Mouse (Mus musculus) hindbrain, embryonic 13.5 days (tissue): ENCODE measurements around the gene Tspan32. TPM values are rescaled to one million over a fixed set of nuclear protein-coding genes. Genes with fewer than 3 reads are reported as not detected.
A peak's percentile ranks its signal among the peaks of the same experiment; 100 is the strongest.

Experiments used
- ATAC-seq: fragments of 200-750 bp; cut with Nextera tagmentation; 2 replicates; pipeline ENCODE4 v1.8.0; 2017; ENCODE audit warnings: moderate TSS enrichment; ENCODE audit not compliant: low FRiP score
- H3K27ac ChIP-seq: fragments of 300-500 bp; sonication (generic); 2 replicates; pipeline ENCODE4 v1.5.1; 2015; ENCODE audit warnings: inconsistent platforms, mild to moderate bottlenecking, moderate library complexity
- H3K27me3 ChIP-seq: fragments of 300-500 bp; sonication (generic); 2 replicates; pipeline ENCODE4 v1.6.1; 2015; ENCODE audit warnings: mild to moderate bottlenecking, inconsistent platforms
- H3K36me3 ChIP-seq: fragments of 300-500 bp; sonication (generic); 2 replicates; pipeline ENCODE4 v1.6.1; 2015; ENCODE audit warnings: mild to moderate bottlenecking, inconsistent platforms
- H3K4me1 ChIP-seq: fragments of 300-500 bp; sonication (generic); replicated peaks from 2 replicates; pipeline ENCODE4 v1.6.1; 2015; ENCODE audit warnings: inconsistent platforms
- H3K4me2 ChIP-seq: fragments of 300-500 bp; sonication (generic); 2 replicates; pipeline ENCODE4 v1.6.1; 2015; ENCODE audit warnings: inconsistent platforms, mild to moderate bottlenecking, moderate library complexity
- H3K4me3 ChIP-seq: fragments of 300-500 bp; sonication (generic); 2 replicates; pipeline ENCODE4 v1.5.1; 2015; ENCODE audit warnings: mild to moderate bottlenecking, inconsistent platforms
- H3K9ac ChIP-seq: fragments of 300-500 bp; sonication (generic); 2 replicates; pipeline ENCODE4 v1.6.1; 2015; ENCODE audit warnings: mild to moderate bottlenecking, inconsistent platforms
- H3K9me3 ChIP-seq: fragments of 300-500 bp; sonication (generic); 2 replicates; pipeline ENCODE4 v1.6.1; 2016; ENCODE audit warnings: inconsistent platforms
- WGBS: fragments of 180-500 bp; shearing (Covaris S2); methylation state at CpG from one replicate; pipeline ENCODE4 v1.1.7; 2015; 5-methylcytosine and 5-hydroxymethylcytosine counted together
- polyA plus RNA-seq: library from polyadenylated mRNA; unstranded; fragments of >200 nt; fragmentation: Nextera tagmentation; extraction: Ambion mirVana; gene quantifications from 2 replicates; pipeline ENCODE4 v1.2.1, GENCODE M21; 2015

The Tspan32 gene
- polyA plus RNA-seq, 1 experiment from 2014 or later = 1.2 TPM

GRCm38 (mm10) chr7:143009996-143010395 is 5.2 kb downstream of the Tspan32 start:
- H3K27me3 ChIP-seq = 0 out of 2 replicates have a peak, but pooled peaks cover 8% of the 10 kb centered on the region
- peaks cover 34% of the 10 kb centered on the region for H3K4me1 ChIP-seq
- ATAC-seq = no peak
- WGBS = 90% methylated on average over 4 of the region's 4 CpGs
- H3K9me3 ChIP-seq = no peaks in the 10 kb centered on the region
- H3K4me3 ChIP-seq = no peak overlapping the region
- no peak overlapping the region for H3K4me2 ChIP-seq
- H3K9ac ChIP-seq = no peak overlapping the region
- no peaks in the 10 kb centered on the region for H3K36me3 ChIP-seq
- peak overlapping the region; percentile 80; the same call in 1 of the 2 replicates for H3K27ac ChIP-seq

GRCm38 (mm10) chr7:143011226-143011625 is 6.4 kb downstream of the Tspan32 start:
- Histone ChIP-seq H3K9me3 (no peaks in the 10 kb centered on the region), H3K36me3 (no peaks in the 10 kb centered on the region), H3K4me2 (no peak overlapping the region), H3K4me3 (no peak overlapping the region), H3K27me3 (0 out of 2 replicates have a peak, but pooled peaks cover 4% of the 10 kb centered on the region), H3K9ac (no peak overlapping the region), H3K4me1 (peaks cover 46% of the 10 kb centered on the region), H3K27ac (no peak overlapping the region)
- 100% methylated on average over 1 of the region's 1 CpGs for WGBS
- ATAC-seq = no peak

GRCm38 (mm10) chr7:143012230-143012875 is 7.5 kb downstream of the Tspan32 start:
- 47% methylated on average over 5 of the region's 5 CpGs for WGBS

GRCm38 (mm10) chr7:143013420-143014178 is 8.8 kb downstream of the Tspan32 start:
- peaks cover 50% of the 10 kb centered on the region for H3K4me1 ChIP-seq
- no peak overlapping the region for H3K4me2 ChIP-seq
- H3K9ac ChIP-seq = no peak overlapping the region
- no peak overlapping the region for H3K4me3 ChIP-seq
- no peaks in the 10 kb centered on the region for H3K36me3 ChIP-seq
- peak overlapping the region; percentile 55 for H3K27ac ChIP-seq
- H3K9me3 ChIP-seq = no peaks in the 10 kb centered on the region
- WGBS = 68% methylated on average over 8 of the region's 8 CpGs
- H3K27me3 ChIP-seq = 0 out of 2 replicates have a peak, but pooled peaks cover 4% of the 10 kb centered on the region
- no peak for ATAC-seq

More at GRCm38 (mm10) chr7:143012230-143012875, 7.5 kb downstream of the Tspan32 start:
- Histone ChIP-seq H3K4me3 (no peak overlapping the region), H3K27ac (peak overlapping the region; percentile 64), H3K36me3 (no peaks in the 10 kb centered on the region), H3K27me3 (0 out of 2 replicates have a peak, but pooled peaks cover 4% of the 10 kb centered on the region), H3K4me2 (no peak overlapping the region), H3K9ac (no peak overlapping the region), H3K9me3 (no peaks in the 10 kb centered on the region), H3K4me1 (peaks cover 56% of the 10 kb centered on the region)
- 0 out of 2 replicates have a peak, but pooled peaks have one; percentile 7 for ATAC-seq

GRCm38 (mm10) chr7:143014862-143015659 is 10.2 kb downstream of the Tspan32 start:
- WGBS = 87% methylated on average over 7 of the region's 7 CpGs
- ATAC-seq = no peak
- H3K4me1 ChIP-seq = peaks cover 43% of the 10 kb centered on the region
- no peaks in the 10 kb centered on the region for H3K9me3 ChIP-seq
- no peak overlapping the region for H3K4me3 ChIP-seq
- no peak overlapping the region for H3K27ac ChIP-seq
- no peak overlapping the region for H3K4me2 ChIP-seq
- no peaks in the 10 kb centered on the region for H3K36me3 ChIP-seq
- H3K9ac ChIP-seq = no peak overlapping the region
- 0 out of 2 replicates have a peak, but pooled peaks cover 1% of the 10 kb centered on the region for H3K27me3 ChIP-seq

DNA sequence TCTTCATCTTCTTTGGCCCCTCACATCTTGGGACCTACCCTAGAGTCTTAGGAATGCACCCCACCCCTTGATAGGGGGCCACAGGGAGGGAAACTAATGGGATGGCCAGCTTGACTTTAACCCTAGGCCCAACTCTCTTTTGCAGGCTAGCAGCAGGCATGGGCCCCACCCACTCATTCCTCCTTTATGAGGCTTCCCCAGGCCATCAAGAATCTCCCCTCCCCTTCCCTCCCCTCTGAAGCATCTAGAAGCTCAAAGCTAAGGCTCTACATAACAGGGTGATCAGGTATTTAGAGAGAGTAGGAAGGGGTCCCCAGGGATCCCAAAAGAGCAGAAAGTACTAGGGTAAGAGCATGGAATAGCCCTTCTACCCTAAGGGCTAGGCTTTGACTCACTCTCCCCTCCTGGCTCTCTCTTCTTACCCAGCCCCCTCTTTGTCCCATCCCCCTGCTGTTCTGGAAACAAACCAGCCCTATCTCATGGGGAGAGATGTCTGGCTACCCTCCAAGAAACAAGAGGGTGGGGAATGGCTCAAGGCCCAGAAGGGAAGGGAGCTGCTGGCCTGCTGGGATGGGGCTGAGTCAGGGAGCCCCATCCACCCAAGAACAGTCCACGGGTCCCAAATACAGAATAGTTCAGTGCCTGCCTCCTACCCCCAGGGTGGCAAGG is 11.0 kb downstream of the Tspan32 start:
- Histone ChIP-seq H3K4me3 (no peak overlapping the region), H3K4me1 (peaks cover 43% of the 10 kb centered on the region), H3K27ac (peak overlapping the region; percentile 62), H3K27me3 (no peaks in the 10 kb centered on the region), H3K9ac (no peak overlapping the region), H3K9me3 (no peaks in the 10 kb centered on the region), H3K36me3 (no peaks in the 10 kb centered on the region), H3K4me2 (0 out of 2 replicates have a peak overlapping the region, but pooled peaks have one; percentile 2)
- ATAC-seq = peak; percentile 60
- WGBS = 0% methylated on average over 1 of the region's 1 CpGs

DNA sequence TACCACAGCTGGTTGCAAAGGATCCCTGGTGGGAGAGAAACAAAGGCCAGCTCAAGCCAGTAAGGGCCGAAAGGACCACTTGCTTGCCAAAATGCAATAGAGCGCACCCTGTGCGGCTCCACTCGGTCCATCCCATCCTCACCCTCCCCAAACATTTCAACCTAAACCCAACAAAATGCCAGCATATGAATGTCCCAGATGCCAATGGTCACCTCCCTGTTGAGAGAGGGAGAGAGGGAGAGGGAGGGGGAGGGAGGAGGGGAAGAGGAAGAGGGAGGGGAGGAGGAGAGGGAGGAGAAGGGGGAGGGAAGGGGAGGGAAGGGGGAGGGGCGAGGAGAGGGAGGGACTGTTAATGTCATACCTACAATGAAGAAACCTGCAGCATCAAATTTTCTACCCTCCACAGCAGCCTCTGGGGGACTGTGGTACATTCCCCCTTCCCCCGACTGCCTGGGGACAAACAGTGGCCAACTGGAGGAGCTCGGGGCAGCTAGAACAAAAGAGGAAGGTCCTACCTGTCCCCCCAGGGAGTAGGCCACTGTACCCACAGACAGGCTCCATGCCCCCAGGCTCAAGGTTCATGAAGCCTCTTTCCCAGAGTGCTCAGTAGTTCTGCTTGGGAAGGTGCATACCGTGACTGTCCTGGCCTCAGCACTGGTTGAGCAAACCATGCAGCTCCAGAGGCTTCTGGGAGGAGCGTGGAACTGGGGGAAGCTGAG is 11.7 kb downstream of the Tspan32 start:
- no peaks in the 10 kb centered on the region for H3K36me3 ChIP-seq
- H3K9ac ChIP-seq = no peak overlapping the region
- peak overlapping the region; percentile 62; the same call in 1 of the 2 replicates for H3K27ac ChIP-seq
- no peaks in the 10 kb centered on the region for H3K9me3 ChIP-seq
- ATAC-seq = no peak; the same call in 1 of the 2 replicates
- H3K4me1 ChIP-seq = peaks cover 43% of the 10 kb centered on the region
- 0 out of 2 replicates have a peak overlapping the region, but pooled peaks have one; percentile 2 for H3K4me2 ChIP-seq
- H3K4me3 ChIP-seq = no peak overlapping the region
- WGBS = 42% methylated on average over 9 of the region's 9 CpGs
- H3K27me3 ChIP-seq = no peaks in the 10 kb centered on the region

- Histone ChIP-seq H3K4me1 (peaks cover 39% of the 10 kb centered on the region), H3K4me2 (no peak overlapping the region), H3K36me3 (no peaks in the 10 kb centered on the region), H3K27me3 (no peaks in the 10 kb centered on the region), H3K9ac (no peak overlapping the region), H3K4me3 (no peak overlapping the region), H3K9me3 (no peaks in the 10 kb centered on the region), H3K27ac (no peak overlapping the region)
- ATAC-seq = no peak
- WGBS = 73% methylated on average over 4 of the region's 4 CpGs
Observed at GRCm38 (mm10) chr7:143017181-143017580, 12.3 kb downstream of the Tspan32 start.

- Histone ChIP-seq H3K4me1 (peaks cover 22% of the 10 kb centered on the region), H3K27ac (no peak overlapping the region), H3K9ac (no peak overlapping the region), H3K9me3 (no peaks in the 10 kb centered on the region), H3K36me3 (peaks cover 3% of the 10 kb centered on the region), H3K4me2 (no peak overlapping the region), H3K4me3 (no peak overlapping the region), H3K27me3 (no peaks in the 10 kb centered on the region)
- no peak for ATAC-seq
Observed at GRCm38 (mm10) chr7:143020040-143020439, 15.2 kb downstream of the Tspan32 start.

GRCm38 (mm10) chr7:143020764-143021163 is 15.9 kb downstream of the Tspan32 start:
- Histone ChIP-seq H3K9ac (no peak overlapping the region), H3K4me1 (peaks cover 14% of the 10 kb centered on the region), H3K4me2 (no peak overlapping the region), H3K4me3 (no peak overlapping the region), H3K27ac (no peak overlapping the region), H3K9me3 (no peaks in the 10 kb centered on the region), H3K27me3 (no peaks in the 10 kb centered on the region), H3K36me3 (peaks cover 7% of the 10 kb centered on the region)
- no peak for ATAC-seq
- WGBS = 80% methylated on average over 3 of the region's 3 CpGs
